Mouse (Mus musculus): Measurements from ENCODE around the gene Trappc6a. TPM values are rescaled to one million over a fixed set of nuclear protein-coding genes. Genes with fewer than 3 reads are reported as not detected.
A peak's percentile ranks its signal among the peaks of the same experiment; 100 is the strongest.

Trappc6a gene
- total RNA-seq, 1 experiment from 2014 or later: 69.4 TPM

GRCm38 (mm10) chr7:19523757-19524419, 15.7 kb downstream of the Trappc6a start:
- peak; percentile 72 for DNase-seq

- no peak for DNase-seq
Observed at GRCm38 (mm10) chr7:19524420-19525104, 16.4 kb downstream of the Trappc6a start.

GRCm38 (mm10) chr7:19525105-19525481, 16.9 kb downstream of the Trappc6a start:
- no peak for DNase-seq

GRCm38 (mm10) chr7:19531077-19531476, 22.9 kb downstream of the Trappc6a start:
- DNase-seq: no peak

GRCm38 (mm10) chr7:19532240-19532639, 24.0 kb downstream of the Trappc6a start:
- no peak for DNase-seq

GRCm38 (mm10) chr7:19534676-19535075, 26.5 kb downstream of the Trappc6a start:
- DNase-seq: no peak

GRCm38 (mm10) chr7:19540771-19541566, 32.8 kb downstream of the Trappc6a start:
- DNase-seq: no peak

GRCm38 (mm10) chr7:19541681-19542154, 33.5 kb downstream of the Trappc6a start:
- no peak for DNase-seq

- DNase-seq: peak; percentile 71
Observed at GRCm38 (mm10) chr7:19542155-19542691, 34.0 kb downstream of the Trappc6a start.

- DNase-seq: no peak
Observed at GRCm38 (mm10) chr7:19543584-19543983, 35.4 kb downstream of the Trappc6a start.

GRCm38 (mm10) chr7:19546007-19546406, 37.8 kb downstream of the Trappc6a start:
- no peak for DNase-seq

- no peak for DNase-seq
Observed at GRCm38 (mm10) chr7:19547344-19547969, 39.3 kb downstream of the Trappc6a start.

- no peak for DNase-seq
Observed at GRCm38 (mm10) chr7:19549394-19549793, 41.2 kb downstream of the Trappc6a start.

- DNase-seq: no peak
Observed at GRCm38 (mm10) chr7:19551634-19552033, 43.4 kb downstream of the Trappc6a start.

GRCm38 (mm10) chr7:19552443-19552842, 44.2 kb downstream of the Trappc6a start:
- peak; percentile 48 for DNase-seq

- DNase-seq: no peak
Observed at GRCm38 (mm10) chr7:19554168-19554567, 46.0 kb downstream of the Trappc6a start.

- no peak for DNase-seq
Observed at GRCm38 (mm10) chr7:19557086-19557485, 48.9 kb downstream of the Trappc6a start.

GRCm38 (mm10) chr7:19557982-19558900, 50.0 kb downstream of the Trappc6a start:
- no peak for DNase-seq

GRCm38 (mm10) chr7:19558965-19559364, 50.8 kb downstream of the Trappc6a start:
- DNase-seq: no peak

- DNase-seq: peak; percentile 51
Observed at GRCm38 (mm10) chr7:19560491-19561260, 52.5 kb downstream of the Trappc6a start.

Measured in adrenal gland, postnatal 14 days (tissue).